Mouse (Mus musculus): Measurements from ENCODE around the gene Gng13. TPM values are rescaled to one million over a fixed set of nuclear protein-coding genes. Genes with fewer than 3 reads are reported as not detected.

Gng13 gene
- polyA plus RNA-seq, 1 experiment: not detected

DNA sequence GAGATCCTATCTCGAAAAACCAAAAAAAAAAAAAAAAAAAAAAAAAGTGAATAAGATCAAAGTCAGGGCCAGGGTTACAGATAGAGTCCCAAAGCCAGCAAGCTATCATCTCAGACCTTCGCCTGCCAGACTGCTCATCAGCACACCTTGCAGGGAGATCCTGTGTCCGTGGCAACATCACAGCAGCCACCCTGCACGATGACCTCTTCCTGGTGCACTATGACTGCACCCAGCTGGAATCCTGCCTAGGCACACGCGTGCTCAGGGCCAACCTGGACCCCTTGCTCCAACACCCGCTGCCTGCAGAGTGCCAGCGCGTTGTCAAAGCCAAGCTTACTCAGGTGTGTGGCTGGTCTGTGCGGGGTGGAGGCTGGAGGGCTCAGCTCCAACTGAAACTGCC is 27.3 kb downstream of the Gng13 start:
- no peak for TF ChIP-seq POLR2A (IDR thresholded peaks at IDR 0.05; ENCODE audit: insufficient read depth, low read depth, low read length)
- no peak for TF ChIP-seq CTCF (IDR thresholded peaks at IDR 0.05; ENCODE audit: insufficient read depth, low read depth, low read length)
- H3K27ac ChIP-seq (ENCODE audit: insufficient read depth, low read depth, low read length): no peak overlapping the region
- 83% methylated on average over 10 of the region's 10 CpGs for WGBS
- no peak overlapping the region for H3K4me3 ChIP-seq (ENCODE audit: insufficient read depth, low read depth, low read length)
- H3K4me1 ChIP-seq (ENCODE audit: control insufficient read depth, insufficient read depth, low read length): no peaks in the 10 kb centered on the region

DNA sequence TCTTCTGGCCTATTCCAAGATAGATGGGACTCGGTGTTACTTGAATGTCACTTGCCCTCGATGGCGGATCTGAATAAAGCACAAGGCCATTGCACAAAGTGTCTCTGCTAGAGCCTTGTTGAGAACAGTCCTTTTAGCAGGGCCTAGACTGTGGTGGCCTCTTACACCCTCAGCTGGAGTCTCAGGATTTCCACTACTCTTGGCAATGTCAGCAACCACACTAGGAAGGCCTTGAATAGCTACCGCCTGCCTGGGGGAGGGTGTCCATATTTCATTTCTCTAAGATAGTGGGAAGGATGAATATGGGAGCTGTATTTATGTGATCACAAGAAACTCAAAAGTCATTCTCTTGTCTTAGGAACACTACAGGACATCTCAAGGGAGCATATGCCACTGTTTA is 31.3 kb downstream of the Gng13 start:
- 93% methylated on average over 4 of the region's 4 CpGs for WGBS
- H3K4me3 ChIP-seq (ENCODE audit: insufficient read depth, low read depth, low read length): no peak overlapping the region
- TF ChIP-seq POLR2A (IDR thresholded peaks at IDR 0.05; ENCODE audit: insufficient read depth, low read depth, low read length) (no peak), CTCF (IDR thresholded peaks at IDR 0.05; ENCODE audit: insufficient read depth, low read depth, low read length) (no peak)
- peaks cover 6% of the 10 kb centered on the region for H3K4me1 ChIP-seq (ENCODE audit: control insufficient read depth, insufficient read depth, low read length)
- H3K27ac ChIP-seq (ENCODE audit: insufficient read depth, low read depth, low read length): no peak overlapping the region

- H3K4me3 ChIP-seq (ENCODE audit: insufficient read depth, low read depth, low read length): no peak overlapping the region
- no peak overlapping the region for H3K27ac ChIP-seq (ENCODE audit: insufficient read depth, low read depth, low read length)
- H3K4me1 ChIP-seq (ENCODE audit: control insufficient read depth, insufficient read depth, low read length): peaks cover 6% of the 10 kb centered on the region
- TF ChIP-seq CTCF (IDR thresholded peaks at IDR 0.05; ENCODE audit: insufficient read depth, low read depth, low read length) (no peak), POLR2A (IDR thresholded peaks at IDR 0.05; ENCODE audit: insufficient read depth, low read depth, low read length) (no peak)
- 86% methylated on average over 6 of the region's 6 CpGs for WGBS
Measured at GRCm38 (mm10) chr17:25749314-25749713, 32.3 kb downstream of the Gng13 start.

DNA sequence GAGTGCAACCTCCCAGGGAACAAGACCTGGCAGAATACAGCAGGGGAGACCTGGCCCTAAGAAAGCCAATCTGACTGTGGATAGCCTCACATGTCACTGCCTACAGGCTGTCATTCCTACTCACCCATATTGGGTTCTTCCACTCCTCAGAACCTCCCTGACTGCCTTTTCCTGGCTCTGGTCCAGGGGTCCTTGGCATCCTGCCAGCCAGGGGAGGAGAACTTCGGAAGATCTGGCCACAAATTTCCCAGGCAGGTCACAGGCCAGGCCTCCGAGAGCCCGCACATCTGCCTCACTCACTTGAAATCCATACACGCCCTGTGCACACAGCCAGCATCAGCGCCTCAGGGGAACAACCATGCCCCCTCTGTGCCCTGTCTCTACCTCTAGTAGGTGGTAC is 34.5 kb downstream of the Gng13 start:
- TF ChIP-seq CTCF (IDR thresholded peaks at IDR 0.05; ENCODE audit: insufficient read depth, low read depth, low read length) (no peak), POLR2A (IDR thresholded peaks at IDR 0.05; ENCODE audit: insufficient read depth, low read depth, low read length) (no peak)
- WGBS: 44% methylated on average over 5 of the region's 5 CpGs
- Histone ChIP-seq H3K4me3 (ENCODE audit: insufficient read depth, low read depth, low read length) (no peak overlapping the region), H3K27ac (ENCODE audit: insufficient read depth, low read depth, low read length) (no peak overlapping the region), H3K4me1 (ENCODE audit: control insufficient read depth, insufficient read depth, low read length) (peaks cover 6% of the 10 kb centered on the region)

GRCm38 (mm10) chr17:25754241-25754640 is 37.3 kb downstream of the Gng13 start, which contains the start of gene Msln:
Msln (minus strand) TSS chr17:25754378.
- TF ChIP-seq CTCF (IDR thresholded peaks at IDR 0.05; ENCODE audit: insufficient read depth, low read depth, low read length): no peak
- TF ChIP-seq POLR2A (IDR thresholded peaks at IDR 0.05; ENCODE audit: insufficient read depth, low read depth, low read length): no peak
- Histone ChIP-seq H3K4me3 (ENCODE audit: insufficient read depth, low read depth, low read length) (no peak within 1 kb of the TSS), H3K27ac (ENCODE audit: insufficient read depth, low read depth, low read length) (no peak within 1 kb of the TSS), H3K4me1 (ENCODE audit: control insufficient read depth, insufficient read depth, low read length) (peaks cover 6% of the 10 kb centered on the region)
- WGBS: 83% methylated on average over 9 of the region's 9 CpGs

DNA sequence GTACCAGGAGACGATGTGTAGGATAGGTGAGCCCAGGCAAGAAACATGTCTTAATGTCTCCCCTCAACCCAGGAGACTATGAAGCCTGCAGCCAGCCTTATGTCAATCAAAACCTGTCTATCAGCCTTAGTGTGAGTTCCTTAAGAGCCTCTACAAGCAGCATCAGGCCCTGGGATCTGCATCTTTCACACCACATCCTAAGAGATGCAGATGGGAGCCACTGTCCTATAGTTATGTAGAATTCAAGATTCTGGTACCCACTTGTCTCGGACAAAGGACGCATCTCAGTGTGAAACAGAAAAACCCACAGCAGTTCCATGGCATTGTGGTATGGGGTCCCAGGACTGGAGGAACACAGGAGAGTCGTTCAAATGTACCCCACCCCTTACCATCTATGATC is 38.1 kb downstream of the Gng13 start:
- TF ChIP-seq CTCF (IDR thresholded peaks at IDR 0.05; ENCODE audit: insufficient read depth, low read depth, low read length): no peak
- no peak for TF ChIP-seq POLR2A (IDR thresholded peaks at IDR 0.05; ENCODE audit: insufficient read depth, low read depth, low read length)
- 80% methylated on average over 4 of the region's 4 CpGs for WGBS
- Histone ChIP-seq H3K4me1 (ENCODE audit: control insufficient read depth, insufficient read depth, low read length) (peaks cover 6% of the 10 kb centered on the region), H3K4me3 (ENCODE audit: insufficient read depth, low read depth, low read length) (no peak overlapping the region), H3K27ac (ENCODE audit: insufficient read depth, low read depth, low read length) (no peak overlapping the region)

GRCm38 (mm10) chr17:25755627-25756377 is 38.8 kb downstream of the Gng13 start:
- Histone ChIP-seq H3K4me3 (ENCODE audit: insufficient read depth, low read depth, low read length) (no peak overlapping the region), H3K4me1 (ENCODE audit: control insufficient read depth, insufficient read depth, low read length) (peaks cover 6% of the 10 kb centered on the region), H3K27ac (ENCODE audit: insufficient read depth, low read depth, low read length) (no peak overlapping the region)
- TF ChIP-seq POLR2A (IDR thresholded peaks at IDR 0.05; ENCODE audit: insufficient read depth, low read depth, low read length) (no peak), CTCF (IDR thresholded peaks at IDR 0.05; ENCODE audit: insufficient read depth, low read depth, low read length) (no peak)
- WGBS: 59% methylated on average over 4 of the region's 4 CpGs

GRCm38 (mm10) chr17:25756378-25757242 is 39.6 kb downstream of the Gng13 start:
- Histone ChIP-seq H3K4me1 (ENCODE audit: control insufficient read depth, insufficient read depth, low read length) (peaks cover 2% of the 10 kb centered on the region), H3K4me3 (ENCODE audit: insufficient read depth, low read depth, low read length) (no peak overlapping the region), H3K27ac (ENCODE audit: insufficient read depth, low read depth, low read length) (no peak overlapping the region)
- WGBS: 79% methylated on average over 9 of the region's 9 CpGs
- no peak for TF ChIP-seq POLR2A (IDR thresholded peaks at IDR 0.05; ENCODE audit: insufficient read depth, low read depth, low read length)
- TF ChIP-seq CTCF (IDR thresholded peaks at IDR 0.05; ENCODE audit: insufficient read depth, low read depth, low read length): no peak

- H3K4me3 ChIP-seq (ENCODE audit: insufficient read depth, low read depth, low read length): no peak overlapping the region
Measured at GRCm38 (mm10) chr17:25757691-25758090, 40.7 kb downstream of the Gng13 start.

More at GRCm38 (mm10) chr17:25757691-25758090, 40.7 kb downstream of the Gng13 start:
- H3K27ac ChIP-seq (ENCODE audit: insufficient read depth, low read depth, low read length): no peak overlapping the region
- WGBS: 71% methylated on average over 3 of the region's 3 CpGs
- no peaks in the 10 kb centered on the region; the same call in 1 of the 2 replicates for H3K4me1 ChIP-seq (ENCODE audit: control insufficient read depth, insufficient read depth, low read length)
- TF ChIP-seq CTCF (IDR thresholded peaks at IDR 0.05; ENCODE audit: insufficient read depth, low read depth, low read length) (no peak), POLR2A (IDR thresholded peaks at IDR 0.05; ENCODE audit: insufficient read depth, low read depth, low read length) (no peak)

Measured in olfactory bulb, adult 2 months (tissue).